Mouse (Mus musculus): Measurements from ENCODE around the gene Gm11096.

GRCm38 (mm10) chr17:81402636-81403035, 38.9 kb upstream of the Gm11096 start:
- TF ChIP-seq CTCF (IDR thresholded peaks at IDR 0.05; ENCODE audit: low read depth): no peak
- no peak for TF ChIP-seq EP300 (optimal IDR thresholded peaks at IDR 0.05)

All from stomach, postnatal 0 days (tissue).